Mouse (Mus musculus) gastrocnemius, postnatal 4 days (tissue): ENCODE data around the gene Cyp3a57. TPM values are rescaled to one million over a fixed set of nuclear protein-coding genes. Genes with fewer than 3 reads are reported as not detected.
"Not testable (repeated sequence)": the region's sequence is repeated elsewhere in the genome, so short reads cannot be mapped to it uniquely, and the experiment has no call there.

Source experiments
- DNase-seq, 2 experiments: peaks; one replicate each; pipeline ENCODE4 v3.0.0; 2021 to 2022; ENCODE audit warnings: low spot score in 2 of 2, mixed read lengths in 2 of 2
- long read RNA-seq, 2 experiments: library from polyadenylated mRNA; stranded (forward); transcript quantifications; one replicate each; pipeline ENCODE4 v2.0.0; 2021
- total RNA-seq, 2 experiments: library from RNA; stranded (reverse); gene quantifications; 2 replicates each; pipeline ENCODE4 v1.2.3; 2021

Cyp3a57 gene
- not detected for total RNA-seq
- long read RNA-seq, experiment 1: 0 reads
- long read RNA-seq, experiment 2: 0 reads

DNA sequence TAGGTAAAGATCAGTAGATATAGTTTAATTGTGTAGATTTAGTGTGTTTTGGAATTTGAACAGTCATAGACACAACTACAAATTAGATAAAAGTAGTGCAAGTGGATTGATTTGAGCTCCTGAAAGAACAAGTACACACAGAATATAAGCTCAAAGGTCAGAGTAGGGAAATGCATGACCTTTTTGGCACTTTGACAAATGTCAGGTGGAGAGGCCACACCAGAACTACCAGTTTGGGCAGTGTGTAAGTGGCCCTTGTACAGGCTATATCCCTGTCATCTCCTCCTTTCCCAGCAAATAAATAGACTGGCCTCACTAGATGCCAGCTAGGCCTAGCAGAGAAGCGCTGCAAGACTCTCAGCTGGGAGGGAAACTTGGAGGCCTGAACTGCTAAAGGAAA is at the start of gene Cyp3a57:
Gene Cyp3a57, plus strand, starts transcription at position 339 of the 400 bp plus-strand sequence.
- DNase-seq: no peak

DNA sequence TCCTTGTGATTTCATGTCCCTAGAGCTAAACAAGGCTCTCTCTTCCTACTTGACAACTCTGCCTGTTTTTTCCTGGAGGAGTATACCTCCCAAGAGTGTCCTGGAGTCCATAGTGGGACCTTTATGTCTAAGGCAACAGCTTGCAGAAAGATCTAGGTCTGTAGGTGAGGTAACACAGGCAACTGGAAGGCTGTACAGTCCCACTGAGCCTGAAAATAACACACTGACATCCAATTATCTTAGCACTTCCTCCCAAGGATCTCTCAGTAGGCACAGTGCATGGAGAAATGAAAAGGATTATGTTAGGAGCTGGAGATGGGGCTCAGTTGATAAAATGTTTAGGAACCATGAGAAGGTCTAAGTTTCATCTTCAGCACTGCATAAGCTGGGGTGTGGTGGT is 44.6 kb upstream of the Cyp3a57 start:
- DNase-seq: no peak

DNA sequence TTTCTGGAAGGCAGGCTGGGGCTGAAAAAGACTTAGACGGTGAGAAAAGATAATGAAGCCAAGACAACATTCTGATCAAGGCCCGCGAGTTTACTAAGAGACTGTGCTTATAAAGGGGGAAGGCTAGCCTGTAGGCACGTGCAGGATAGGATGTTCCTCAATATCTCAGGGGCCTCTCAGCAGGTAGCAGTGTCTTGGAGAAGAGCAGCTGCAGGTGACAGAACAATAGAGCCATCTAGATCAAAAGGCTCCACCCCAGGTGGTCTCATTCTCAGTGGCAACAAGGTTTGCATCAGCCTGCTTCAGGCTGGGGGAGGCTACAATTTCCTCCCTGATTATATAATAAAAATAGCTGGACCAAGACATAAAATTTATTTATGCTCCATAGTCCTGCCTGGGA is 43.3 kb upstream of the Cyp3a57 start:
- not testable (repeated sequence) for DNase-seq

DNA sequence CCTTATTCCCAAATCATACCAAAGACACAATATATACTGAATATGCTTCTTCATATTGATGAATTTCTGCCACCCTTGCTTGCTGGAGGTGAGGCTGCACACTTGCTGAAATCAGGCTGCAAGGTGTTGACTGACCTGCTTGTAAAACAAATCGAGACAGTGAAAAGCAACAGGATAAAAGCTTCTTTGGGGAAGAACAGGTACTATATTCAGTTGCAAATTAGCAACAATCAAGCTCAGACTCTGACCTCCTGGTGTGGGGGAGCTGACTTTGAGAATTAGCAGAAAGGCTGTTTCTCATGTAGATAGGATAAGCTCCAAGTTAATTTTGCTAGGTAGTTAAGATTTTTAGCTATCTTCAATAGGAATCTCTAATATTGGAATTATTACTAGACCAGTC is 42.7 kb upstream of the Cyp3a57 start:
- no peak for DNase-seq

DNA sequence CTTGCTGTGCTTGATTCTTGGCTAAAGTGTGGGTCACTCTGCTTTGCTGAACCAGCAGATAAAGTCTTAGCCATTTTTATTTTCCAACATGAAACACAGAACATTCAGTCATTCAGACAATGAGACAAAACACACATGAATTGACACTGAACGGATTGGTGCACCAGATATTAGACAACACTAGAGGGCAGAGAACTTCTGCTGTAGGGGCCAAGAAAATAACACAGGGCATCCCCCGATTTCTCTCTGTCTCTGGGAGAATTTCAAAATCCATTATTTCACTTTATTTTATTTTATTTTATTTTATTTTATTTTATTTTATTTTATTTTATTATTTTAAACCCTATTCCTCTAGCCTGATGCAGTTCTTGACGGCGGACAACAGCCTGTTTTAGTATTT is 38.1 kb upstream of the Cyp3a57 start:
- DNase-seq: not testable (repeated sequence)

DNA sequence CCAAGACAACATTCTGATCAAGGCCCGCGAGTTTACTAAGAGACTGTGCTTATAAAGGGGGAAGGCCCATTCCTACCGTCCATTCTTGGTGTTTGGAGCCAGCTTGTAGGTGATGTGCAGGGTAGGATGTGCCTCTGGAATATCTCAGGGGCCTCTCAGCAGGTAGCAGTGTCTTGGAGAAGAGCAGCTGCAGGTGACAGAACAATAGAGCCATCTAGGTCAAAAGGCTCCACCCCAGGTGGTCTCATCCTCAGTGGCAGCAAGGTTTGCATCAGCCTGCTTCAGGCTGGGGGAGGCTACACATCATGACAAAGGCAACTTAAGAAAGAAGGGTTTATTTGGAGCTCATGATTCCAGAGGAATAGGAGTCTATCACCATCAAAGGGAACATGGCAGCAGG is 37.3 kb upstream of the Cyp3a57 start:
- not testable (repeated sequence) for DNase-seq

DNA sequence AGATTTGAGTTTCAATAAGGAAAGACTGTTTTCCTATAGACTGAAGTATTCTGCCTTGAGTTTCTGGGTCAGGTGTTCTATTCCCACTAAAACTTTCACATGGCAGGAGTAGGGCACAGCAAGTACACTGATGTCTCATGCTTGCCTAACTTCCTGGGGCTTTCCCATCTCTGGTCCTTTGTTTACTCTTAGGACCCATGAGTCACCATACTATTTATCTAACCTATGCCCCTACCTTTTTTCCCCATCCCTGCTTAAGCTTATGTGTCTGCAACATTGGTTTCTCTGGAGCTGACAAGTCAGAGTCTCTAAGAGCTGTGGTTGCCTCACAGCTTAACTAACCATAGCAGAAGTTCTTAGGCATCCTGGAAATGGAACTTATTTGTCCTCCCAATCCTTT is 31.2 kb upstream of the Cyp3a57 start:
- DNase-seq: no peak

DNA sequence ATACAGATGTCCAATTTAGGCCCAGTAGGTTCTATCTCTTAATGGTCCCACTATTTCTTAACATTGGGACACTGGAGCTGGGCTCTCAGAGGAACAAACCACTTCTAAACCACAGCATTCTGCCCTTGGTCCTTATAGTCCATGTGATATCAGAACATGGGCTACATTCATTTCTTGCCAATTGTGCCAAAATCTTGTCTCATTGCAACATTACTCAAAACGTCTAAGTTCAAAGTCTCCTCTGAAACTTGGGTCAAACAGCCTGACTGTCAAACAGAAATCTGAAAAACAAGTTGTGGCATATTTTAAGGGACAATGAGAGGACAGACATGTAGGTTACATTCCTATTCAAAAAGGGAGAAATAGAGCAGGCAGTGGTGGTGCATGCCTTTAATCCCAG is 27.9 kb upstream of the Cyp3a57 start:
- no peak for DNase-seq

DNA sequence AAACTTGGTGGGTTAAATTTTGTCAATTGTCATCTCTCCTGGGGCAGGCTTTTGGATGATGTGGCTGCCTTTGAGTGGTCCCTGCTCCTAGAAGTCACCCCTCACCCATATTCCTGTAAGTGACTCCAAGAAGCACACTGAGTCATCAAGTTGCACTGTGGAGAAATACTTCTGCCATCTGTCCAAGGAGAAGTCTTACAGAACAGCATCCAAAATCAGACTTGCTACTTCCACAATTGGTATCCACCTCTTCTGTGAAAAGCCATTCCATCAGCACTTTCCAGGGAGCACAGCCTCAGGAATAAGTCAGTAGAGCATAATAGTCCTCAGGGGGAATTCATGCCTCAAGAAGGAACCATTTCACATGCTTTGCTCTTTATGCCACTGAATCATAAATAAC is 6.3 kb upstream of the Cyp3a57 start:
- not testable (repeated sequence) for DNase-seq

DNA sequence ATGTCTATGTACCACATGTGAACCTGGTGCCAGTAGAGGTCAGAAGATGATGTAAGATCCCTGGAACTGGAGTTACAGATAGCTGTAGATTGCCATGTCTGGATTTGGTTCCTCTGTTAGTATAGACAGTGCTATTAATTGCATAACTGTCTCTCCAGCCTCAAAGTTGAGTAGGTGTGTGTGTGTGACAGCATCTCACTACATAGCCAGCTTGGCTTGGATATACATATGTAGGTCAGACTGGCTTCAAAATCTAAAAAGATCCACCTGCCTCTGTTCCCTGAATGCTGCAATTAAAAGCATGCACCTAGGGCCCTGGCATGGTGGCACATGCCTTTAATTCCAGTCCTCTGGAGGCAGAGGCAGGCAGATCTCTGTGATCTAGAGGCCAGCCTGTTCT is 4.6 kb downstream of the Cyp3a57 start:
- no peak for DNase-seq

DNA sequence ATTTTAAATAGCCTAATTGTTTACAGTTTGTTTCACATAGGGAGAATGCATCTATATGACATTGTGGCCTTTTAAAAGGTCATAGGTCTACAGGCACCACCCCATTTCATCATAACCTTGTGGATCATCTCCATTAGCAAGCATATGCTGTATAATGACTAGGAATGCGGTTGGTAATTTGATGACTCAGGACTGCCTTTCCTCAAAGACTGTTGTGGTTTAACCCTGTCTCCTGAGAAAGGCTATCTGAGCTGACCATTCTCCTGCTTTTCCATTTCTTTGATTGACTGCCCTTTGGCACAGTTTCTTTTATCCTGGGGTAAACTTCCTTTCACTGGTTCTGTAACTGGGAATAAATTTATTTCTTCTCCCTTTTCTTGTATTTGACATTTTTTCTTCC is 8.0 kb downstream of the Cyp3a57 start:
- no peak for DNase-seq

DNA sequence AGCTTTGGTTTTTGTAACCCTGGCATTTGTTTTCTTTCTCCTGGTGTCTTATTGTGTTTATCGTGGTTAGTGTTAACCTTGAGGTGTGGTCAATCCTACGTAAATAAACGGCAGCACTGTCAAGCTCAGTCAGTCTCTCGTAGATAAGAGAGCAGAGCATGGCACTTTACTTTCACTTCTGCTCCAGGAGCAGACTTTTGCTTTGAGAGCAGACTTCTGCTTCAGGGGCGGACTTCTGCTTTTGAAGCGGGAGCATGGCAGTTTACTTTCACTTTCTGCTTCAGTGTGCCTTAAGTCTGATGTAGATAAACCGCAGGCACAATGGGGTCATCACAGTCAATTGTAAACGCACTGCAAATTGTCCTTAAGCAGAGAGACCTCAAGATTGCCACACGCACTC is 70.3 kb downstream of the Cyp3a57 start:
- DNase-seq: not testable (repeated sequence)

DNA sequence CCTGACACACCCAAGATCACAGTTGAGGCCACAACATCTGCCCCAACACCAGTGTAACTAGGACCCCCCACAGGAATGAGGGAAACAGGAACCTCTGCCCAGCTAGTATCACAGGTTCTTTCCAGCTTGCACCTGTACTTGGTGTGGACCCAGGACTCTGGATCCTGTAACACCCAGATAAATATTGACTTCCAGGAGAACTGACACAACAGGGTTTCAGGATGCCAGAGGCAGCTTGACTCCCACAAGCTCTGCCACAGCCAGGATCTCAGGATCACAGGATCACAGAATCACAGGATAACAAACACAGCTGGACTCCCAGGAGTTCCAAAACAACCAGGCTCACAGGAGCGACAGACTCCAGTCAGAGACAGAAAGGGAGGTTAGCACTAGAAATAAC is 77.2 kb downstream of the Cyp3a57 start:
- DNase-seq: no peak

DNA sequence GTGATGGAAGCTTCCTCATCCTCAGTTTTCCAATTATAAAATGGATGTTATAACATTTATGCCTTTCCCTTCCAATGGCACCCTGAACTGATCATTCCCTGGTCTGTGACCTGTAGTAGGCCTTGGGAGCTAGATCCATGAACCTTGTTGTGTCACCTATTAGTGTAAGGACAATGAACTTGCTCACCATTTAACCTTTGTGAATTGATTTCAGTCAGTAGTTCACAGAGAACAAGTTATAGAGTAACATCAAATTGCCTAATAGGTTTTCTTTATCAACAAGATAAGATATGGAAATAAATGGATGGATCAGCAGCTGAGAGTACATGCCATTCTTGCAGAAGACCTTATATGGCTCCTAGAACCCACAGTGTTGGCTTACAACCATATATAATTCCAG is 85.9 kb downstream of the Cyp3a57 start:
- no peak for DNase-seq

DNA sequence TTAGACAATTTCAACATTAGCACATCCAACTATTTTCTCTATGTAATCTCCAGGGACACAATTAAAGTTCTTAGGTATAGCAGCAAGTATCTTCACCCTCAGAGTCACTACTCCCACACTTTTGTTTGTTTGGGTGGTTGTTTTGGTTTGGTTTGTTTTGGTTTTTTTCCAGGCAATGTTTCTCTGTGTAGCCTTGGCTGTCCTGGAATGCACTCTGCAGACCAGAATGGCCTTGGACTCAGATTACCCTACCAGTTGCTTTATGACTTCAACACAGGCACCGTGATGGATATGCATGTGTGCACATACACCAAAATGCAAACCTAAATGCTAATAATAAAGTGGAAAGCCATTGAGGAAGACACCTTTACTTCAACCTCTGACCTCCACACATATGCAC is 88.6 kb downstream of the Cyp3a57 start:
- DNase-seq: no peak

Other genes with a start within 250 kb of the Cyp3a57 start
- gene Arpc1b, start 231.1 kb upstream of the Cyp3a57 start, total RNA-seq: 100 to 1,000 TPM; 124 to 142 TPM
- 10 to 100 TPM; 75.9 to 79.5 TPM for gene Pdap1, start 205.0 kb upstream of the Cyp3a57 start, total RNA-seq
- 10 to 100 TPM; 80.9 to 82.5 TPM for gene Bud31, start 204.9 kb upstream of the Cyp3a57 start, total RNA-seq
- 10 to 100 TPM; 13.2 to 16.6 TPM for gene Ptcd1, start 178.2 kb upstream of the Cyp3a57 start, total RNA-seq
- 10 to 100 TPM; 17.1 to 20.1 TPM for gene Cpsf4, start 178.1 kb upstream of the Cyp3a57 start, total RNA-seq
- 100 to 1,000 TPM; 464 to 480 TPM for gene Atp5j2, start 153.2 kb upstream of the Cyp3a57 start, total RNA-seq
- 1 to 10 TPM; 5.5 to 7.3 TPM for gene Zkscan14, start 143.4 kb upstream of the Cyp3a57 start, total RNA-seq
- gene Zkscan5, start 140.7 kb upstream of the Cyp3a57 start, total RNA-seq: 10 to 100 TPM; 11.3 to 11.9 TPM
- gene Zfp655, start 113.6 kb upstream of the Cyp3a57 start, total RNA-seq: 10 to 100 TPM; 19.0 to 22.9 TPM
- 10 to 100 TPM; 12.6 to 15.4 TPM for gene Zscan25, start 64.8 kb upstream of the Cyp3a57 start, total RNA-seq
- gene Cyp3a16, start 124.4 kb downstream of the Cyp3a57 start, total RNA-seq: under 1 TPM in 1 of 2 experiments, not detected in 1; 0.52 TPM
- not detected for gene Cyp3a41b, start 239.5 kb downstream of the Cyp3a57 start, total RNA-seq